Mouse (Mus musculus) MEL (cell line): ENCODE data around the gene Bhlhe41. TPM values are rescaled to one million over a fixed set of nuclear protein-coding genes. Genes with fewer than 3 reads are reported as not detected.

Experiments used
- DNase-seq: peaks from one replicate; pipeline ENCODE4 v3.0.0; 2011; ENCODE audit warnings: low read depth, low spot score
- H3K27ac ChIP-seq: 2 replicates; pipeline ENCODE4 v1.5.1; 2012; ENCODE audit warnings: low read depth, mild to moderate bottlenecking, control low read depth, low read length, moderate library complexity; ENCODE audit not compliant: control insufficient read depth
- H3K27me3 ChIP-seq, 2 experiments: fragments of 150-350 bp in 1 of 2; sonication (generic) in 1 of 2; 2 replicates each; pipeline ENCODE4 v1.6.1; 2012; ENCODE audit warnings: low read length in 2 of 2, mild to moderate bottlenecking in 2 of 2, improper control_type of control experiment in 1 of 2, moderate library complexity in 1 of 2; ENCODE audit not compliant: insufficient read depth in 2 of 2, control insufficient read depth in 1 of 2
- H3K36me3 ChIP-seq, 2 experiments: 2 replicates each; pipeline ENCODE4 v1.6.1; 2012 to 2014; ENCODE audit warnings: low read length in 2 of 2, improper control_type of control experiment in 1 of 2, inconsistent platforms in 1 of 2, mild to moderate bottlenecking in 1 of 2; ENCODE audit not compliant: insufficient read depth in 2 of 2, control insufficient read depth in 1 of 2
- H3K4me1 ChIP-seq, 2 experiments: fragments of 150-350 bp in 1 of 2; sonication (generic) in 1 of 2; 2 replicates each; pipeline ENCODE4 v1.6.1; 2012; ENCODE audit warnings: low read length in 2 of 2, improper control_type of control experiment in 1 of 2, mild to moderate bottlenecking in 1 of 2; ENCODE audit not compliant: insufficient read depth in 2 of 2, control insufficient read depth in 1 of 2
- H3K4me3 ChIP-seq, 2 experiments: fragments of 150-350 bp in 1 of 2; sonication (generic) in 1 of 2; 2 replicates each; pipeline ENCODE4 v1.5.1; 2012; ENCODE audit warnings: low read depth in 2 of 2, low read length in 2 of 2, mild to moderate bottlenecking in 2 of 2, moderate library complexity in 2 of 2, control low read depth in 1 of 2, improper control_type of control experiment in 1 of 2; ENCODE audit not compliant: control insufficient read depth in 1 of 2, insufficient read depth in 1 of 2
- H3K79me2 ChIP-seq: 2 replicates; pipeline ENCODE4 v1.6.1; 2012; ENCODE audit warnings: mild to moderate bottlenecking, low read length, moderate library complexity; ENCODE audit not compliant: control insufficient read depth, poor library complexity, insufficient read depth
- H3K9ac ChIP-seq: 2 replicates; pipeline ENCODE4 v1.6.1; 2012; ENCODE audit warnings: low read depth, mild to moderate bottlenecking, control low read depth, low read length, moderate library complexity; ENCODE audit not compliant: control insufficient read depth, poor library complexity, severe bottlenecking
- H3K9me3 ChIP-seq: fragments of 150-350 bp; sonication (generic); replicated peaks from 2 replicates; pipeline ENCODE4 v1.6.1; 2012; ENCODE audit warnings: mild to moderate bottlenecking, low read length, improper control_type of control experiment, moderate library complexity; ENCODE audit not compliant: insufficient read depth
- BHLHE40 ChIP-seq: IDR thresholded peaks from 2 replicates; pipeline ENCODE4 v1.6.1; 2012; ENCODE audit warnings: low read depth, mild to moderate bottlenecking, inconsistent platforms, low read length, improper control_type of control experiment, borderline replicate concordance
- ELF1 ChIP-seq: IDR thresholded peaks from 2 replicates; pipeline ENCODE4 v1.6.1; 2014; ENCODE audit warnings: low read depth, mild to moderate bottlenecking, inconsistent platforms, low read length, improper control_type of control experiment, moderate library complexity
- GATA1 ChIP-seq: IDR thresholded peaks from 2 replicates; pipeline ENCODE4 v1.6.1; 2011; ENCODE audit warnings: low read depth, low read length, improper control_type of control experiment
- MAFK ChIP-seq: IDR thresholded peaks from 2 replicates; pipeline ENCODE4 v1.6.1; 2011; ENCODE audit warnings: low read depth, mild to moderate bottlenecking, low read length, improper control_type of control experiment, borderline replicate concordance
- MAX ChIP-seq: IDR thresholded peaks from 2 replicates; pipeline ENCODE4 v1.6.1; 2011; ENCODE audit warnings: low read length, improper control_type of control experiment
- MXI1 ChIP-seq: IDR thresholded peaks from 2 replicates; pipeline ENCODE4 v1.6.1; 2011; ENCODE audit warnings: mild to moderate bottlenecking, low read depth, low read length, improper control_type of control experiment
- NELFE ChIP-seq: IDR thresholded peaks from 2 replicates; pipeline ENCODE4 v1.6.1; 2011; ENCODE audit warnings: low read depth, low read length, improper control_type of control experiment
- POLR2A ChIP-seq, 2 experiments: IDR thresholded peaks; 2 replicates each; pipeline ENCODE4 v1.6.1; 2011 to 2012; ENCODE audit warnings: low read length in 2 of 2, mild to moderate bottlenecking in 2 of 2, control low read depth in 1 of 2, improper control_type of control experiment in 1 of 2, low read depth in 1 of 2, moderate library complexity in 1 of 2; ENCODE audit not compliant: control insufficient read depth in 1 of 2, insufficient read depth in 1 of 2, poor library complexity in 1 of 2
- POLR2AphosphoS5 ChIP-seq: IDR thresholded peaks from 2 replicates; pipeline ENCODE4 v1.6.1; 2012; ENCODE audit warnings: low read depth, borderline replicate concordance, mild to moderate bottlenecking, inconsistent platforms, low read length, moderate library complexity, mixed read lengths
- RAD21 ChIP-seq: IDR thresholded peaks from 2 replicates; pipeline ENCODE4 v1.6.1; 2011; ENCODE audit warnings: mild to moderate bottlenecking, low read depth, low read length, improper control_type of control experiment
- RCOR1 ChIP-seq: IDR thresholded peaks from 2 replicates; pipeline ENCODE4 v1.6.1; 2012; ENCODE audit warnings: low read depth, mild to moderate bottlenecking, inconsistent platforms, low read length, improper control_type of control experiment
- TBP ChIP-seq: IDR thresholded peaks from 2 replicates; pipeline ENCODE4 v1.8.0; 2011; ENCODE audit warnings: low read depth, low read length, improper control_type of control experiment
- TCF12 ChIP-seq: IDR thresholded peaks from 2 replicates; pipeline ENCODE4 v1.6.1; 2014; ENCODE audit warnings: low read depth, mild to moderate bottlenecking, inconsistent platforms, low read length, improper control_type of control experiment, moderate library complexity
- UBTF ChIP-seq: IDR thresholded peaks from 2 replicates; pipeline ENCODE4 v1.6.1; 2012; ENCODE audit warnings: low read depth, mild to moderate bottlenecking, inconsistent platforms, low read length, improper control_type of control experiment, moderate library complexity, borderline replicate concordance; ENCODE audit not compliant: insufficient read depth
- USF1 ChIP-seq: IDR thresholded peaks from 2 replicates; pipeline ENCODE4 v1.6.1; 2014; ENCODE audit warnings: low read depth, mild to moderate bottlenecking, inconsistent platforms, low read length, improper control_type of control experiment, moderate library complexity
- USF2 ChIP-seq, 2 experiments: IDR thresholded peaks; 2 replicates each; pipeline ENCODE4 v1.6.1; 2011 to 2012; ENCODE audit warnings: improper control_type of control experiment in 2 of 2, low read length in 2 of 2, borderline replicate concordance in 1 of 2, inconsistent platforms in 1 of 2, low read depth in 1 of 2, mild to moderate bottlenecking in 1 of 2; ENCODE audit not compliant: insufficient read depth in 1 of 2
- ZC3H11A ChIP-seq: IDR thresholded peaks from 2 replicates; pipeline ENCODE4 v1.6.1; 2012; ENCODE audit warnings: low read depth, mild to moderate bottlenecking, inconsistent platforms, low read length, improper control_type of control experiment
- ZKSCAN1 ChIP-seq: IDR thresholded peaks from 2 replicates; pipeline ENCODE4 v1.6.1; 2012; ENCODE audit warnings: low read depth, mild to moderate bottlenecking, inconsistent platforms, low read length, improper control_type of control experiment, moderate library complexity
- polyA plus RNA-seq, 2 experiments: library from polyadenylated mRNA; stranded (reverse) in 1 of 2; unstranded in 1 of 2; fragments of >175 nt in 1 of 2; fragments of >200 nt in 1 of 2; gene quantifications; 2 replicates each; pipeline versions ENCODE4 v1.2.1 to v1.2.4; 2012; ENCODE audit warnings: low replicate concordance in 2 of 2, low read depth in 1 of 2; ENCODE audit not compliant: insufficient read length in 2 of 2, insufficient read depth in 1 of 2, missing spikeins in 1 of 2
- total RNA-seq: library from RNA; depleted of rRNA; stranded (reverse); fragments of 300-350 nt; gene quantifications from 2 replicates; pipeline ENCODE4 v1.2.3, GENCODE M21; 2012

Gene Bhlhe41
- total and polyA plus RNA-seq, 3 experiments: not detected

GRCm38 (mm10) chr6:145867111-145867510 lies 1.8 kb upstream of the Bhlhe41 start:
- DNase-seq: no peak
- H3K4me3 ChIP-seq: no peak overlapping the region
- H3K27me3 ChIP-seq: no peaks in the 10 kb centered on the region
- H3K27ac ChIP-seq: no peak overlapping the region
- no peaks in the 10 kb centered on the region for H3K9me3 ChIP-seq
- no peak overlapping the region for H3K9ac ChIP-seq
- no peaks in the 10 kb centered on the region for H3K79me2 ChIP-seq
- H3K36me3 ChIP-seq: no peaks in the 10 kb centered on the region
- TF ChIP-seq RCOR1 (no peak), POLR2AphosphoS5 (no peak), TBP (no peak), GATA1 (no peak), POLR2A (IDR thresholded peaks at IDR 0.05; ENCODE audit: control insufficient read depth in 1 of 2, insufficient read depth in 1 of 2, low read depth in 1 of 2, low read length in 2 of 2, poor library complexity in 1 of 2) (no peak), ZC3H11A (no peak), BHLHE40 (no peak), MAX (no peak), MAFK (no peak), TCF12 (no peak), ELF1 (no peak), UBTF (no peak)
- H3K4me1 ChIP-seq: no peaks in the 10 kb centered on the region

- H3K4me3 ChIP-seq: no peak overlapping the region
- TF ChIP-seq MXI1: no peak
- no peaks in the 10 kb centered on the region for H3K36me3 ChIP-seq
- no peaks in the 10 kb centered on the region for H3K9me3 ChIP-seq
- no peak overlapping the region for H3K27ac ChIP-seq
- no peak overlapping the region for H3K9ac ChIP-seq
- H3K4me1 ChIP-seq: no peaks in the 10 kb centered on the region
- H3K79me2 ChIP-seq: no peaks in the 10 kb centered on the region
- H3K27me3 ChIP-seq: no peaks in the 10 kb centered on the region
- DNase-seq: no peak
These were observed 811 bp upstream of the Bhlhe41 start for GRCm38 (mm10) chr6:145865886-145866851.

GRCm38 (mm10) chr6:145864171-145864570 lies 1.2 kb downstream of the Bhlhe41 start:
- no peaks in the 10 kb centered on the region for H3K79me2 ChIP-seq
- H3K4me1 ChIP-seq: no peaks in the 10 kb centered on the region
- no peak overlapping the region for H3K27ac ChIP-seq
- TF ChIP-seq ZKSCAN1 (no peak), POLR2AphosphoS5 (no peak), MAX (no peak), NELFE (no peak), USF1 (no peak), RAD21 (no peak), USF2 (IDR thresholded peaks at IDR 0.05; ENCODE audit: borderline replicate concordance in 1 of 2, insufficient read depth in 1 of 2, low read depth in 1 of 2, low read length in 2 of 2) (no peak)
- TF ChIP-seq, all 39 proteins: peak for 0
- no peak for DNase-seq
- no peaks in the 10 kb centered on the region for H3K9me3 ChIP-seq
- no peak overlapping the region for H3K9ac ChIP-seq
- H3K36me3 ChIP-seq: no peaks in the 10 kb centered on the region
- H3K27me3 ChIP-seq: no peaks in the 10 kb centered on the region
- H3K4me3 ChIP-seq: no peak overlapping the region
